In the genomic region with DNA sequence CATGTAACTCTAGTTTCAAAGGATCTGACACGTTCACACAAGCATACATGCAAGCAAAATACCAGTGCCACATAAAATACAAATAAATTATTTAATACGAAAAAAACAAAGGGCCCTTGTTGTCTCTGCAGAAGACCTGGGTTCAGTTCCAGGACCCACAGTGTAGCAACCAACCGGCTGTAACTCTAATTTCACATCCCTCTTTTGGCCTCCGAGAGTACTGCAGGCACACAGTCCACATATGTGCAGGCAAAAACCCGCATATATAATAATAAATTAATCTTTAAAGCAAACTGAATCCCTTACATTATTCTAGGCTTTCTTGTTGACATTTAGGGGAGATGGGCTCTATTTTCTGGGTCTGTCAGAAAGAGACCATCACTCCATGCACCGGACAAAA, we compare ENCODE assay signal across 9 mouse cellular contexts. TPM values are rescaled to one million over a fixed set of nuclear protein-coding genes. Genes with fewer than 3 reads are reported as not detected.
A peak's percentile ranks its signal among the peaks of the same experiment; 100 is the strongest.
DNase-seq lines count a peak whose midpoint lies in the region; ATAC-seq and TF ChIP-seq lines count a peak whose summit lies in the region.
"Had no signal": no experiment of that assay in that cellular context is flagged by ENCODE, and none has a peak within 500 bp of the region (broad histone marks: within the 10 kb centered on the region; RNA-seq: fewer than 3 reads in every experiment).

No protein-coding gene starts in this region.

- no peak for DNase-seq in layer of hippocampus, adult 2 months (ENCODE audit: low spot score in 2 of 2)
- no peak for DNase-seq in layer of hippocampus, adult 9-11 months
- DNase-seq in ZHBTc4 (ENCODE audit: low read depth, low spot score) = peak; percentile 58
- no peak for DNase-seq in kidney, adult 11 months
- no peak for DNase-seq in T-cell, adult 2 months (ENCODE audit: low spot score)

- 43% methylated on average over 6 of the region's 6 CpGs for WGBS in forebrain, embryonic 16.5 days

- no peaks in the 10 kb centered on the region for H3K36me3 ChIP-seq in forebrain, embryonic 16.5 days (ENCODE audit: control insufficient read depth, insufficient read depth)
- H3K36me3 ChIP-seq: stomach, embryonic 15.5 days had no signal

- no peaks in the 10 kb centered on the region for H3K9me3 ChIP-seq in forebrain, embryonic 16.5 days (ENCODE audit: control insufficient read depth, low read length)
- H3K9me3 ChIP-seq: stomach, embryonic 15.5 days had no signal

- H3K4me1 ChIP-seq in forebrain, embryonic 16.5 days (replicated peaks; ENCODE audit: control insufficient read depth, insufficient read depth, low read length) = peaks cover 7% of the 10 kb centered on the region

- no peak overlapping the region for H3K27ac ChIP-seq in layer of hippocampus, adult 2 months
- no peak overlapping the region for H3K27ac ChIP-seq in forebrain, embryonic 16.5 days (ENCODE audit: low read length)
- H3K27ac ChIP-seq: stomach, embryonic 15.5 days had no signal

- no peaks in the 10 kb centered on the region for H3K27me3 ChIP-seq in forebrain, embryonic 16.5 days (replicated peaks; ENCODE audit: control insufficient read depth, insufficient read depth, low read length)
- H3K27me3 ChIP-seq: stomach, embryonic 15.5 days had no signal

- H3K4me3 ChIP-seq in layer of hippocampus, adult 2 months = no peak overlapping the region
- H3K4me3 ChIP-seq in forebrain, embryonic 16.5 days (replicated peaks; ENCODE audit: low read length) = no peak overlapping the region

- H3K9ac ChIP-seq in forebrain, embryonic 16.5 days (replicated peaks; ENCODE audit: low read depth, low read length) = no peak overlapping the region
- H3K9ac ChIP-seq: stomach, embryonic 15.5 days had no signal

- TF ChIP-seq CTCF in layer of hippocampus, adult 2 months (conservative IDR thresholded peaks at IDR 0.05) = peak; percentile 59

- H3K4me2 ChIP-seq in forebrain, embryonic 16.5 days (ENCODE audit: low read length) = no peak overlapping the region; the same call in 1 of the 2 replicates

- ATAC-seq in forebrain, embryonic 16.5 days = peak; percentile 40; the same call in 1 of the 2 replicates
- ATAC-seq in megakaryocyte progenitor cell, adult 5-6 weeks (replicated peaks; ENCODE audit: poor library complexity) = peak; percentile 59; the same call in 1 of the 2 replicates
- ATAC-seq in CD4-positive, CD25-positive, alpha-beta regulatory T cell, adult 4 months = no peak

RNA-seq across cellular contexts. Expression of a gene that starts 15.9 kb away (rescaled TPM):
- 1 to 10 TPM; 5.1 to 7.2 TPM for total RNA-seq in layer of hippocampus, adult 2 months (2021)
- polyA plus RNA-seq in forebrain, embryonic 16.5 days (2015; fragmentation: Nextera tagmentation; extraction: Ambion mirVana) = 22.5 and 25.5 TPM in 2 replicates
- total RNA-seq in megakaryocyte progenitor cell, adult 5-6 weeks (2015) = 43.5 and 61.9 TPM in 2 replicates
- 34.4 and 49.8 TPM in 2 replicates for total RNA-seq in megakaryocyte progenitor cell, adult 5-6 weeks (2017)
- 10 to 100 TPM; 39.5 to 42.6 TPM for polyA plus RNA-seq in CD4-positive, CD25-positive, alpha-beta regulatory T cell, adult 4 months (2017; shearing (Covaris generic))

RNA-seq across cellular contexts. Expression of a gene that starts 39.3 kb away (rescaled TPM):
- total RNA-seq in layer of hippocampus, adult 2 months (2021) = 100 to 1,000 TPM; 109 to 113 TPM
- polyA plus RNA-seq in forebrain, embryonic 16.5 days (2015; fragmentation: Nextera tagmentation; extraction: Ambion mirVana) = 63.4 and 73.3 TPM in 2 replicates
- total RNA-seq in megakaryocyte progenitor cell, adult 5-6 weeks (2015) = 56.0 and 64.4 TPM in 2 replicates
- total RNA-seq in megakaryocyte progenitor cell, adult 5-6 weeks (2017) = 82.2 and 84.4 TPM in 2 replicates
- polyA plus RNA-seq in CD4-positive, CD25-positive, alpha-beta regulatory T cell, adult 4 months (2017; shearing (Covaris generic)) = 10 to 100 TPM; 45.0 to 60.3 TPM

RNA-seq across cellular contexts. Expression of a gene that starts 40.9 kb away (rescaled TPM):
- total RNA-seq in layer of hippocampus, adult 2 months (2021) = 10 to 100 TPM; 91.8 to 93.9 TPM
- polyA plus RNA-seq in forebrain, embryonic 16.5 days (2015; fragmentation: Nextera tagmentation; extraction: Ambion mirVana) = 15.5 and 15.7 TPM in 2 replicates
- total RNA-seq in megakaryocyte progenitor cell, adult 5-6 weeks (2015) = 71.6 and 77.1 TPM in 2 replicates
- 50.9 and 53.5 TPM in 2 replicates for total RNA-seq in megakaryocyte progenitor cell, adult 5-6 weeks (2017)
- 1 to 10 TPM; 8.1 to 9.1 TPM for polyA plus RNA-seq in CD4-positive, CD25-positive, alpha-beta regulatory T cell, adult 4 months (2017; shearing (Covaris generic))

RNA-seq across cellular contexts. Expression of a gene that starts 54.5 kb away (rescaled TPM):
- 1 to 10 TPM; 2.3 to 2.6 TPM for total RNA-seq in layer of hippocampus, adult 2 months (2021)
- polyA plus RNA-seq in forebrain, embryonic 16.5 days (2015; fragmentation: Nextera tagmentation; extraction: Ambion mirVana) = 2.6 and 2.9 TPM in 2 replicates
- total RNA-seq in megakaryocyte progenitor cell, adult 5-6 weeks (2015) = 56.3 and 72.0 TPM in 2 replicates
- 58.0 and 65.6 TPM in 2 replicates for total RNA-seq in megakaryocyte progenitor cell, adult 5-6 weeks (2017)
- polyA plus RNA-seq in CD4-positive, CD25-positive, alpha-beta regulatory T cell, adult 4 months (2017; shearing (Covaris generic)) = 1 to 10 TPM; 2.0 to 2.6 TPM

Comparison
In these comparisons a context has a peak if more than half of its experiments do, and no peak if none do; other contexts are left out.
1. RNA of a gene that starts 15.9 kb away (total RNA-seq): 34.4 to 61.9 TPM in megakaryocyte progenitor cell, adult 5-6 weeks; 5.1 to 7.2 TPM in layer of hippocampus, adult 2 months; every median in the first group is over 4 times any median in the second.